Mouse (Mus musculus): Measurements from ENCODE around the gene Mrps6.

The Mrps6 gene

DNA sequence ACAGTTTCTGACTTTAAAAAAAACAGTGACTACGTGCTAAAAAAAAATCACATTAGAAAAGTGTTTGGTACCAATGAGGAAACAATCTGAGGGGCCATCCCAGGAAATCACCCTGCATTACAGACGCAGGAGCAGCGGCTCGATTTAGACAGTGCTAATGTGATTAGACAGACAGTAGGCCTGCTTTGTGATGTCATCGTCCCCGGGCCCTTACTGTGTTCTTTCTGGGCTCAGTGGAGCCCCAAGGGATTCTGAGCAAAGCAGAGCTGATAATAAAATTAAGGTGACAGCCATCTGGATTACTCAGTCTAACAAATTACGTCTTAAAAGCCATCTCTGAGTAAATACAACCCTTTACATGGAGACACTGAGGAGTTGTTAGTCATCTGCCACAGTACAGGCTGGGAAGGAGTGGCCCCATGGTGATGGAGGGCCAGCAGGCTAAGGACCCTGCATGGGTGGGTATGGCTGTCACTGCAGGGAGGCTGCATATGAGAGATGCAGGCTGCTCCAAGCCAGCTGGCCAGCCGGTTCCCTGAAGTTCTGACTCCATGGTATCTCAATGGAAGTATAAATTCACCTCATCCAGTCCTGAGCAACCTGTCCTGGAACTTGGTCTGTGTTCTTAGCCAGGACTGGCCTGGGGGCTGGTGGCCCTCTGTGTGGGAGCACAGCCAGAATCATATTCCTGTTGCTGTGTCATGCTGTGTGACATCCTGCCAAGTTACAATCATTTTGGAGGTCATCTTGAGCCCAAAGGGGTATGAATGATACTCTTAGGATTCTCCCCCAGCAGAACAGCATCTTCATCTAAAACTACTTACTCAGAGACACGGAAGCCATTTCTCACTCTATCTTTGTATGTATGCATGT is 59.5 kb downstream of the Mrps6 start:
- DNase-seq (ENCODE audit: low read depth in 2 of 2, low spot score in 2 of 2): no peak

DNA sequence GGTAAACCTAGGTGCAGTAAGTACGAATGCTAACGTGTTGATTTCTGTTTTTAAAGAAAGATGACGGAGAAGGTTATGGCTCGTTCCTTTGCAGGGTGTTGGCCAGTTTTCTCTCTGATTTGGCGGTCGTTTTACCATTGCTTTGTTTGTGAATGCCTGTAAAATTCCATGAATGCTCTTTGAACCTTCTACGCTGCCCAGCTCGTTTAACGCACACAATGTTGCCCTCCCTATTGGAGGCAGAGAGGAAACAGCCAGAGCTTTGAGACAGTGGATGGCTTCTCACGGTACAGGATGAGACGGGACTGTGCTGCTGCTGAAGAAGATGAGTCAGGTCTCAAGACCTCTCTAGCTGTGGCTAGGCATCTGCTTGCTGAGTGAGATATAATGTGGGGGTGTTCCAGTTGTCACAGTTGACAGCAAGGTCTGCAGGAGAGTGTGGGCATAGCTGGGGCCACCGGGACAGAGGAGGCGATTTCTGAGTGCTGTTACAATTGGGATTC is 61.0 kb downstream of the Mrps6 start:
- DNase-seq (ENCODE audit: low read depth in 2 of 2, low spot score in 2 of 2): no peak

DNA sequence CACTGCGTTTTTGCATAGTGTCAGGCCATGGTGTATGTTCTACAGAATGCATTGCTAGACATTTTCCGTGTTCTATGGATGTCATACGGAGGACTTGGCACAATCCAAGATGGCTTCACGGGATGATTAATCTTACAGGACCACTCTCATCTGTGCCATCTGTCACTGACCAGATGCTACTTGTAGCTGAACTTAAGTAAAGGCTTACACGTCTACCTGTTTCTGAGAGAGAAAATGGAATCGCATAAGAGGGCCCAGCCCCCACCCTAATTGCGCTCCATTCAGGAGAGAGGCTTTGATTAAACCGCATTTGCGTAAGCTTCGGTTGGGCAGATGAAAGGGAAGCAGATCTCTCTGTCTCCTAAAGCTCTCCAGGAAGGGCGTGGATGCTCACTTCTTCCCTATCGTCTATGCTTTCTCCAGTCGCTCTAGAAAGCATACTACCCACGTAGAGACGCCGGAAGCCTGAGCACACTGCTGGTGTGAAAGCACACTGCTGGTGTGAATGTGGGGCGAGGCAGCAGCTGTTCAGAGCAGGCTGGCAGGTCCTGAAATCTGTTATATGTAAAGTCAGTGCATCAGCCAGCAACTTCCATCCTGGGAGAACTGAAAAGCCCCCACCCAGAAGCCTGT is 62.9 kb downstream of the Mrps6 start:
- DNase-seq (ENCODE audit: low read depth in 2 of 2, low spot score in 2 of 2): no peak

DNA sequence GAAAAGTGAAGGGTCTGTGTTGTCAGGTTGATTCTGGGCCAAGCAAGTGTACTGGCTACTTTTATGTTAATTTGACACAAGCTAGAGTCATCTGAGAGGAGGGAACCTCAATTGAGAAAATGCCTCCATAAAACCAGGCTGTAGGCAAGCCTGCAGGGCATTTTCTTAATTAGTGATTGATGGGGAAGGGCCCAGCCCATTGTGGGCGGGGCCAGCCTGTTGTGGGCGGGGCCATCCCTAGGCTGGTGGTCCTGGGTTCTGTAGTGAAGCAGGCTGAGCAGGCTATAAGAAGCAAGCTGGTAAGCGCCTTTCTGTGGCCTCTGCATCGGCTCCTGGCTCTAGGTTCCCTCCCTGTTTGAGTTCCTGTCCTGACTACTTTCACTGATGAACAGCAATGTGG is 69.2 kb downstream of the Mrps6 start:
- DNase-seq (ENCODE audit: low read depth in 2 of 2, low spot score in 2 of 2): no peak

DNA sequence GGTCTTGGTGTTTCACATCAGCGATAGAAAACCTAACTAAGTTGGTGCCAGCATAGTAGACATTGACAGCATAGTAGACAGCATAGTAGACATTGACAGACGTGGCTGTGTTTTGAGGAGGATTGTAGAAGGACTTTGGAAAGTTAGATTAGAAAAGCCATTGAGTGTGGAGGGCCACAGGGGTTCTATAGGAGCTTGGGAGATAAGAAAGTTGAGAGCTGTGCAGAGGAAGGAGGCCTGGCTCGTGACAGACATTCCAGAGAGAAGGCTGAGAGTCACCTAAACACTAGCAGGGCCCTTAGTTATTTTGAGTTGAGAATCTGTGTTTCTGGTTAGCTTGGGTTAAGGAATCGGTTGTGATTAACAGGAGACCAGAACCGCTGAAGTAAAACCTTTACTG is 69.6 kb downstream of the Mrps6 start:
- no peak for DNase-seq (ENCODE audit: low read depth in 2 of 2, low spot score in 2 of 2)

DNA sequence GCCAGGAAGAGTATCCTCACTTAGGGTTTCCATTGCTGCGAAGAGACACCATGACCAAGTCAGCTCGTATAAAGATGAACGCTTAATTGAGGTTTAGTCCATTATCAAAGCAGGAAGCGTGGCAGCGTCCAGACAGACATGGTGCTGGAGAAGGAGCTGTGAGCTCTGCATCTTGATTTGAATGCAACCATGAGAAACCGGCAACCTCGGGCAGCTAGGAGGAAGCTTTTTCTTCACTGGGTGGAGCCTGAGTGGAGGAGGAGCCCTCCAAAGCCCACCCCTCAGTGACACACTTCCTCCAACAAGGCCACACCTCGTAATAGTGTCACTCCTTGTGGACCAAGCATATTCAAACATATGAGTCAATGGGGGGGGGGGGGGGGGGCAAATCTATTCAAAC is 71.8 kb downstream of the Mrps6 start:
- DNase-seq (ENCODE audit: low read depth in 2 of 2, low spot score in 2 of 2): no peak

DNA sequence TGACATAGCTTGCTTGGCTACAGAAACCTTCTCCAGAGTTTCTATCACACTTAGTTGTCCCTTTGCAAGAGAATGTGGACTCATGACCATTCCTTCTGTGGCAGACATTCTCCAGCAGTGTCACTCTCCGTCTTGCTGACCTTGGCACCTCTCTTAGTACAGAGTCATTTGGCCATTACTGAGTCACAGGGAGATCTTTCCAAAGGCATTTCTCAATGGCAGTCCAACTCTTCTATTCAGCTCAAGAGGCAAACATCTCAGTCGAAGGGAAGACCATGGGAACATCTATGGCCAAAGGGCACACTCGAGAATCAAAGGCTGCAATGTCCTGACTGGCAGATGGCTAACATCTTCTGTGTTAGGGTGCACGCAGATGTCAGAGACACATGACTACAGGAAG is 74.4 kb downstream of the Mrps6 start:
- DNase-seq (ENCODE audit: low read depth in 2 of 2, low spot score in 2 of 2): no peak

DNA sequence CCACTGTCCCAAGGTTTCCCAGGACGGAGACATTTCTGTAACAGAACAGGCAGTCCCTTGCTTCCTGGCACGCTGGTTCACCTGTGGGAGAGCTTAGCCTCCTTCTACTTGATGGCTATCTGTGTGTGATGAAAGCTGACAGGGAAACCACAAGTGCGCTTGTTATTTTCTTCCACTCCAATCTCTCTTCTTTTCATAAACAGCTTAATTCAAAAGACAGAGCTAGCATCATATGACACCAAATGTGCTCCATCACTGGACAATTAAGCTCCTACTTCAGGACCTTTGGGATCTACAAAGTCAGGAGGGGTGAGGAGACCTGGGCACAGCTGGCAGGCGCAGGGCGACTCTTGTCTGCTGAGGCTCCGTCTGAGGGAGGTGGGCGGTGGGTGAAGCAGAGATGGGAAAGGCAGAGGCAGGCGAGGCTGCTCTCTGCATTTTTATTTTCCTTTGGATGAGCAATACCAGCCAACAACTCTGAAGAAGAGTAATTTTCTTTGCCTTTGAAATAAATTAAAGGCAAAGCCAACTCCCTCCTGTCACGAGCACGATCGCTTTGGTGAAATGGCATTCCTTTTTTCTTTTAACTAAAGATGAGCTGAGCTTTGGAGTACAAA is 76.2 kb downstream of the Mrps6 start:
- DNase-seq (ENCODE audit: low read depth in 2 of 2, low spot score in 2 of 2): no peak

DNA sequence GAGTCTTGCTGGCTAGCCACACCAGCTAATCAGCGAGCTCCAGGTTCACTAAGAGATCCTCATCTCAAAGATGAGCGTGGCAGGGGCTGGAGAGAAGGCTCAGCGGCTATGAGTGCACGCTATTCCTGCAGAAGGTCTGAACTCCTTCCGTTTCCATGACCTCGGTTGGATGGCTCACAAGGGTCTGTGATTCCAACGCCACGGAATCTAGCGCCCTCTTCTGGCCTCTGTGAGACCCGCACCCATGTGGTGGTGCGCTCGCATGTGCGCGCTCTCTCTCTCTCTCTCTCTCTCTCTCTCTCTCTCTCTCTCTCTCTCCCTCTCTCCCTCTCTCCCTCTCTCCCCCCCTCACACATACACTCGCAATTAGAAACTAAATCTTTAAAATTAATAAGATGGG is 78.2 kb downstream of the Mrps6 start:
- DNase-seq (ENCODE audit: low read depth in 2 of 2, low spot score in 2 of 2): no peak

DNA sequence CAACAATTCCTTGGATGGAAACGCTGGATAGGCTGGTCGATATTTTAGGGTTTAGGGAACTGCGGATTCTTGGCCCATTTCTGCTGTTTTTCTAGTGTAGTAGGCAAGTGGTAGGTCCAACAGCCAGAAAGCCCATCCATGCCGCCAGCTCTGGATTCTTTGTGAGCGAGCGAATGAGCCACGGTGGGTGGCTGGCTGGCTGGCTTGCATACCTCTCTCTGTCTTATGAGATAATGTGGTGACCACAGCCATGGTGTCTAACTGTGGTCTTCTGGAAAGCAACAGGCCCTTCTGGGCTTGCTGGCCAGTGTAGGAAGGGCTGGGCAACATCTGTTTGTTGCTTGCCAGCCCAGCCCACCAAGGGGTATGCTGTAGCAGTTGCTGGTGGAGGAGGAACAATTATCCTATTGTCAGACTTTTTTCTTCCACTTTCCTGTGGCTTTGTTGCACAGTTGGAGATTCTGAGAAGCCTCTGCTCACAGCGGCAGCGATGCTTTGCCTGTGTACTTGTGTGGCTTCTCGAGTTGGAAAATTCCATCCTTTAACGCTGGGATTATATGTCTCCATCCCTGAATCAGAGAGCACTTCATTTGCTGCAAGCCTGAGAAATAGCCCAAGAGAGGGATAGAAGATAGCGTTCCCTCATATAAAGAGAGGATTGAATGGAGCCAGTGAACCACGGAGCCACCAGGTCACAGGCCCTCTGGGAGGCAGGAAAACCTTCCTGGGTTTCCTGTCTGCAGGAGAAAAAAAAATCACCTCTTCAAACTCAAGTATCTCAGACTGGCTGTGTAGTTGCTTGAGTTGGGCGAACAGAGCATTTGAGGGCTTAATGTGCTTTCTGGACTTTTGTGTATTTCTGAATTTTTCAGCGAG is 81.6 kb downstream of the Mrps6 start:
- no peak for DNase-seq (ENCODE audit: low read depth in 2 of 2, low spot score in 2 of 2)

DNA sequence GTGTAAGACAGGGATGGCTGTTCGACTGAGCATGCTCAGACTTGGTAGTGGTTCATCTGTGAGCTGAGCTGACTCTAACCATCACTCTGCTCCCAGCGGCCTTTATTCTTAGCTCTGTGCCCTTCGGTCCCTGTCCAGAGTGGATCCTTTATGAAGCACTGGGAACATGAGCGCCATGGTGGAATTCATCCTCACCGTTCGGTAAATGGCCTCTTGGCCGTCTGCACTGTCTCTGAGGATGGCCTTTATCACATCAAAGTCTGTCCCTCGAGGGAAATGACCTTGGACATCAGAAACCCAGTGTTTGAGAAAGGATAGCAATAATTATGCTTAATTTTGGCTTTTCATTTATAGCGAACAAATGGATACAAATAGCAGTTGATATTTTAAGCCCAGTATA is 82.3 kb downstream of the Mrps6 start:
- DNase-seq (ENCODE audit: low read depth in 2 of 2, low spot score in 2 of 2): no peak

DNA sequence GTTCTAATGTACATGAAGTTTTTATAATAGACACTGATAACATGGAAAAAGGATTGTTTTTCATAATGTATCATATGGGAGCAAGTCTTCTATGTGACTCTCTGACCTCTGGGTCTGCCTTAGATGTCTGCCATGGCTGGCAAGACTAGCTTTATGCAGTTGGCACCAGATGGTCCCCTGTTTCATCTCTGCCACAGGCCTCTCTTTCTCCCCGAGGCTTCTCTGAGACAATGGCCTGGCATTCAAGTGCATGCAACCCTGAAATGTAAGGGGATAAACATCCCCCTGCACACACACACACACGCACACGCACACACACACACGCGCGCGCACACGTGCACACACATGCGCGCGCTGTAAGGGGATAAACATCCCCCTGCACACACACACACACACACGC is 83.0 kb downstream of the Mrps6 start:
- DNase-seq (ENCODE audit: low read depth in 2 of 2, low spot score in 2 of 2): no peak

DNA sequence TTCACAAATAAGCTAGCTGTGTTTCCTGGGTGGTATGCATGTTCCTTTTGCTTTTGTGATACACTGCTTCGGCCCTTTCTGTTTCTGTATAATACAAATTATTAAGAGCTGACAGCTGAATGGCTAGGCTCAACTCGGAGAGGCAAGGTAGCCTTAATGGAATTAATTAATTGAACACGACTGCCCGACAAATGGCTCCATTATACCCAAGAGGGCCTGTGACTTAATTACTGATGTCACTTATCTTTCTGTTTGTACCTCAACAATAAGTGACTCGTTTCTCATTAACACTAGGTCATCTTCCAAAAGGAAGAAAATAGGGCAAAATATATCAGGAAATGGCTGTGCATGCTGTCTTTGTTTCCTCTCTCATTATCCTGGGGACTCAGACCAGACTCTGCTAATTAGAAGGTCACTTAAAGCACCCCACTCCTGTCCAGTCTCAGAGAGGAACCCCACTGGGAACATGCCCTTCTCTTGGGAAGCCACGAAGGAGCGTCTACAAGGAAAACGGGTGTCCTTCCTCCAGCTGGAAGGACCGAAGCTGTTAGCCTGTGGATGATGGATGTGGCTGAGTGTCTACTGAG is 84.4 kb downstream of the Mrps6 start:
- DNase-seq (ENCODE audit: low read depth in 2 of 2, low spot score in 2 of 2): no peak

DNA sequence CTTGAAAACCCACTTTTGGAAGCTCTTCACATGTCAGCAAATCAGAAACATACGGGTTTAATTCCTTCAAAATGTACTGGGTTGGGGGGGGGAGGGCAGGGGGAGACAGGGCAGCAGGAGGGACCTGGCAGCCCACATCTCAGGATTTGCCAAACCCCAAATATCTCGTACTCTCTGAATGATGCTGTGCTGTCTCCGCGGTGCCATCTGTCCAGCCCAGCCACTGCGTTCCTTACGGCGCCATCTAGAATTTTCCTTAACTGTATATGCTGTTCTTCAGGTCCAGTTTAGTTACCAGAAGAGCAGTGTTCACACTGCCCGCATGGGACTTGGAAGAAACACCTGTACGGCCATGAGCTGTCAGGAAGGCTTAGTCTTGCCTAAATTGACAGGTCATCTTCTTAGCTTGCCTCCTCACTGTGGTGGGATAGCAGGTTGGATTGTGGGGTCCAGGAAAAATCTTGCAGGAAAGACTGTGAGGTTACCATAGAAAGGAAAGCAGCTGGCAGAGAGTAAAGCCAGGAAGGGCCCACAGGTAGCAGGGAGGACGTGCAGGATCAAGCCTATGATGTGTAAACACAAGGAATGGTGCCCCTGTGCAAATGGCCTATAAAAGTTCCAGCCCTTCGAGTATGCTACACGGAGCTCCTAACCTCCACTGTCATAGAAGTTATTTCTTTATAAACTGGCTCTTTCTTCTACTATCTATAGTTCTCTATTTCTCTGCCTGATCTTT is 89.7 kb downstream of the Mrps6 start:
- no peak for DNase-seq (ENCODE audit: low read depth in 2 of 2, low spot score in 2 of 2)

DNA sequence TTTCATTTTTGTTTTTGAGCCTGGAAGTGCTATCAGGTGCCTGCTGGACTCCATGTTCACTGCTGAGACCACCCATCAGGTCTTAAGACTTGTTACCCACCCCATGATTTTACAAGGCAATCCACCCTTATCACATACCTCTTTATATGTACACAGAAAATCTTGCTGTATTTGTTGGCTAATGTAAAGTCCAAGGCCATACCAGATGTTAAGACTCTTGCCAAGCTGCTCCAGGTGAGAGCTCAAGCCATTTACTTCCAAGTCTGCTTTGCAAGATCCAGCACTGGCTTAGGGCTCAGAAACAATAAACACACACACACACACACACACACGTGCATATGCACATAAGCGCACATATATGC is 90.3 kb downstream of the Mrps6 start:
- no peak for DNase-seq (ENCODE audit: low read depth in 2 of 2, low spot score in 2 of 2)

DNA sequence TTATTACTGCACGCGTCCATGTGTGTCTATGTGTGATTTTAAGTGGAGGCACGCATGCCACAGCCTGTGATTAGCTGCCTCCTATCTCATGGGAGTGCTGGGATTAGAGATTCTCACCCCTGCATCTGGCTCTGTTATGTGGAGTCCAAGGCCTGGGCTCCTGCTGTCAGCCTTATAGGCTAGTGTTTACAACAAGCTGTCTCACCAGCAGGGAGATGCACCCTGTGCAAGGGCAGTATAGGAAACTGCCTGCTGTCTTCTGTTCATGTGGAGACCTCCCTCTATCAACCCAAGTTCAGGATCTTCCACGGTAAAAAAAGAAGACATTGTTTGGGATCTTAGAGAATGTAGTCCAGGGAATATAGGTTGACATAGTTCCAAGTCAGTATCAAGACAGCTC is 92.9 kb downstream of the Mrps6 start:
- no peak for DNase-seq (ENCODE audit: low read depth in 2 of 2, low spot score in 2 of 2)

DNA sequence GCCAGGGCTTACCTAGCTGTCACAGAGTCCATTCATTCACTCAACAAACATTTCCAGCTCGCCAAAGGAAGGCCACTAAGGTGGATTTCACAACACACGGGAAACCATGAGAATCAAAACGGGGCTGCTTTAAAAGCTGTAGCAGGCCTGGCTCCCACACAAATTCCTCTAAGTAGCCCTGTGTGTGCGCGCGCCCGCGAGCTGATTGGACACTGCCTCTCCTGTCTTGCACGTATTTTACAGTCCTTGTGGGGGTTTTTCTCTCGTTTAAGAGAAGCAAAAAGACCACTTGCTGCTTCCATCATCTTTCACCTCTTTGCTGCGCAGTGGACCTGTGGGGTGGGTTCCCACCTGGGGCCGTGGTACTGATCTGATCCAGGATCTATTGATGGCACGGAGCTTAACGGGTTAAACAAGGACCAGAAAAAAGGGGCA is 100.0 kb downstream of the Mrps6 start:
- DNase-seq (ENCODE audit: low read depth in 2 of 2, low spot score in 2 of 2): no peak

DNA sequence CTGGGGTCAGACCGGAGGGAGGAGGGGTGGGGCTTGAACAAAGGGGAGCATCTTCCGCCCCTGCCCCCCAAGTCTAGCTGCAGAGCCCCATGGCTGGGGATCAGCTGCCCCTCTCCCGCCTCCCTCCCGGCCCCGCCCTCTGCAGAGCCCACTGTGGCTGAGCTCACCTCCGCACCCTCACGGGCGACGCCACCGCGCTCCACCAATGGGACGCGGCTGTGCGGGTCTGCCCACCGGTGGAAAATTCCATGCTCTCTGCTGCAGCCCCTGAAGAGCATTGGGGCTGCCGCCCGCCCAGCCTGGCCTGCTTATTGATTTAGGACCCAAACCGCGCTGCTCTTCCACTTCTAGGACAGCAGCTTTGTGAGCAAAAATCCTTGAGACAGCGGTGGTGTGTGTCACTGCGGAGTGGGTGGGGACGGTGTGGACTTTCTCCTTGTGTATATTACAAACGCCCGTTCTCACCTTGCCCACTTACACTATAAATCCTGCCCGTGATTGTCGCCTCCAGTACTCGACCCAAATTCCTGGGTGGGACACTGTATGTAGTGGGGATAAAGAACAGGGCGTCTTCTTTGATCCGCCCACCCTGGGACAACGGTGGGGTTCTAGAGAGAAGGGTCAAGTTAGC is 100.5 kb downstream of the Mrps6 start:
- DNase-seq (ENCODE audit: low read depth in 2 of 2, low spot score in 2 of 2): no peak

DNA sequence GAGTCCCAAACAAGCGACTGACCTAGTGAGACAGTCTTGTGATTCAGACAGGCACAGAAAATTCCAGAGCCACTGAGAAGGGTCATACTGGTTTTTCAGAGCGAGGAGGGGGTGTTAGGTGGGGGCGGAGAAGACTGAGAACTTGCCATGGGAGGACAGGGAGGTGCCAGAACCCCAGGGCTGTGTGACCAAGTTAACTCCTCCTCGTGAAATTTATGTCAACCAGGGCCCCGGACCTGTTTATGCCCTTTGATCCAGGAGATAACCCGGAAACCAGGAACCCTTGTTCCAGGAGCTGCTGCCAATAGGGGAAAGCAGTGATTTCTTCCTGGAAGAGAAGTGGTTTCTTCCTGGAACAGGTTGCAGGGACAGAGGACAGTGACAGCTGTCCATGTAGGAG is 101.0 kb downstream of the Mrps6 start:
- DNase-seq (ENCODE audit: low read depth in 2 of 2, low spot score in 2 of 2): no peak
